Mouse (Mus musculus) adrenal gland, postnatal 10 days (tissue): Measurements from ENCODE around the gene Ndufs2. TPM values are rescaled to one million over a fixed set of nuclear protein-coding genes. Genes with fewer than 3 reads are reported as not detected.
A peak's percentile ranks its signal among the peaks of the same experiment; 100 is the strongest.

Source experiments
- DNase-seq: peaks from one replicate; pipeline ENCODE4 v3.0.0; 2021; ENCODE audit warnings: mixed read lengths
- total RNA-seq, 2 experiments: library from RNA; stranded (reverse); gene quantifications; 2 replicates each; pipeline ENCODE4 v1.2.3; 2021

The Ndufs2 gene
- total RNA-seq, 2 experiments from 2014 or later: 996 to 1,019 TPM

- no peak for DNase-seq
These were observed 19.3 kb downstream of the Ndufs2 start for GRCm38 (mm10) chr1:171231844-171232243.

GRCm38 (mm10) chr1:171230215-171230614, 21.0 kb downstream of the Ndufs2 start:
- DNase-seq: no peak

- no peak for DNase-seq
These were observed 21.4 kb downstream of the Ndufs2 start for GRCm38 (mm10) chr1:171229750-171230149.

GRCm38 (mm10) chr1:171227879-171228278, 23.3 kb downstream of the Ndufs2 start:
- no peak for DNase-seq

- no peak for DNase-seq
These were observed 24.4 kb downstream of the Ndufs2 start for GRCm38 (mm10) chr1:171226780-171227179.

- no peak for DNase-seq
These were observed 26.3 kb downstream of the Ndufs2 start, which contains the start of gene Apoa2 for GRCm38 (mm10) chr1:171224857-171225256. Apoa2 (plus strand) TSS chr1:171225054.

GRCm38 (mm10) chr1:171223796-171224195, 27.4 kb downstream of the Ndufs2 start:
- peak; percentile 82 for DNase-seq

- DNase-seq: no peak
These were observed 28.0 kb downstream of the Ndufs2 start for GRCm38 (mm10) chr1:171223168-171223567.

GRCm38 (mm10) chr1:171222238-171223155, 28.7 kb downstream of the Ndufs2 start, which contains the start of gene Tomm40l:
Tomm40l (minus strand) TSS chr1:171222514.
- DNase-seq: peak; percentile 90

- peak; percentile 49 for DNase-seq
These were observed 29.7 kb downstream of the Ndufs2 start for GRCm38 (mm10) chr1:171221281-171222193.

- peak; percentile 90 for DNase-seq
These were observed 30.3 kb downstream of the Ndufs2 start for GRCm38 (mm10) chr1:171220871-171221270.

GRCm38 (mm10) chr1:171216241-171216955, 34.8 kb downstream of the Ndufs2 start:
- no peak for DNase-seq

- DNase-seq: no peak
These were observed 37.2 kb downstream of the Ndufs2 start, which contains the start of gene Nr1i3 for GRCm38 (mm10) chr1:171213801-171214496. Nr1i3 (plus strand) TSS chr1:171213970.

GRCm38 (mm10) chr1:171212854-171213253, 38.3 kb downstream of the Ndufs2 start:
- DNase-seq: no peak

GRCm38 (mm10) chr1:171209409-171209808, 41.8 kb downstream of the Ndufs2 start:
- DNase-seq: no peak

GRCm38 (mm10) chr1:171205704-171206493, 45.3 kb downstream of the Ndufs2 start:
- no peak for DNase-seq

- DNase-seq: no peak
These were observed 46.9 kb downstream of the Ndufs2 start for GRCm38 (mm10) chr1:171204249-171204644.

- DNase-seq: no peak
These were observed 47.5 kb downstream of the Ndufs2 start for GRCm38 (mm10) chr1:171203471-171204248.

- no peak for DNase-seq
These were observed 50.4 kb downstream of the Ndufs2 start for GRCm38 (mm10) chr1:171200769-171201168.

GRCm38 (mm10) chr1:171199532-171199931, 51.7 kb downstream of the Ndufs2 start:
- DNase-seq: no peak
